Mouse (Mus musculus): Measurements from ENCODE around the gene Ropn1. TPM values are rescaled to one million over a fixed set of nuclear protein-coding genes. Genes with fewer than 3 reads are reported as not detected.

Gene Ropn1
- not detected in 2 replicates for polyA plus RNA-seq (2015; fragmentation: Nextera tagmentation; extraction: Ambion mirVana)

- WGBS, result 44% methylated on average over 7 of the region's 7 CpGs
- Histone ChIP-seq H3K4me3 (no peak within 1 kb of the TSS), H3K27ac (no peak within 1 kb of the TSS), H3K27me3 (peaks cover 7% of the 10 kb centered on the region; the same call in 1 of the 2 replicates), H3K4me1 (no peaks in the 10 kb centered on the region), H3K9ac (no peak within 1 kb of the TSS), H3K4me2 (no peak within 1 kb of the TSS), H3K36me3 (no peaks in the 10 kb centered on the region), H3K9me3 (no peaks in the 10 kb centered on the region)
- ATAC-seq (ENCODE audit: insufficient number of reproducible peaks, low FRiP score, low TSS enrichment, low read depth), result no peak
Measured at GRCm38 (mm10) chr16:34649621-34650020, at the start of gene Ropn1. TSS of gene Ropn1 (plus strand) at chr16:34649921.

- WGBS, result 55% methylated on average over 4 of the region's 4 CpGs
- ATAC-seq (ENCODE audit: insufficient number of reproducible peaks, low FRiP score, low TSS enrichment, low read depth), result no peak
- no peaks in the 10 kb centered on the region for H3K36me3 ChIP-seq
- H3K27me3 ChIP-seq, result no peaks in the 10 kb centered on the region; the same call in 1 of the 2 replicates
- 0 out of 2 replicates have a peak, but pooled peaks cover 6% of the 10 kb centered on the region for H3K4me1 ChIP-seq
- H3K4me2 ChIP-seq, result no peak overlapping the region
- no peak overlapping the region for H3K9ac ChIP-seq
- H3K9me3 ChIP-seq, result no peaks in the 10 kb centered on the region
- no peak overlapping the region for H3K27ac ChIP-seq
- H3K4me3 ChIP-seq, result no peak overlapping the region
Measured at GRCm38 (mm10) chr16:34601954-34602353, 47.8 kb upstream of the Ropn1 start.

- 59% methylated on average over 4 of the region's 4 CpGs for WGBS
- Histone ChIP-seq H3K4me1 (0 out of 2 replicates have a peak, but pooled peaks cover 6% of the 10 kb centered on the region), H3K27me3 (no peaks in the 10 kb centered on the region; the same call in 1 of the 2 replicates), H3K4me3 (no peak overlapping the region), H3K36me3 (no peaks in the 10 kb centered on the region), H3K9me3 (no peaks in the 10 kb centered on the region), H3K9ac (no peak overlapping the region), H3K4me2 (no peak overlapping the region), H3K27ac (no peak overlapping the region)
- ATAC-seq (ENCODE audit: insufficient number of reproducible peaks, low FRiP score, low TSS enrichment, low read depth), result no peak
Measured at GRCm38 (mm10) chr16:34603076-34603475, 46.6 kb upstream of the Ropn1 start.

GRCm38 (mm10) chr16:34603854-34604253 lies 45.9 kb upstream of the Ropn1 start:
- no peaks in the 10 kb centered on the region for H3K36me3 ChIP-seq
- no peaks in the 10 kb centered on the region; the same call in 1 of the 2 replicates for H3K27me3 ChIP-seq
- no peak for ATAC-seq (ENCODE audit: insufficient number of reproducible peaks, low FRiP score, low TSS enrichment, low read depth)
- H3K27ac ChIP-seq, result no peak overlapping the region
- H3K4me2 ChIP-seq, result no peak overlapping the region
- WGBS, result 66% methylated on average over 6 of the region's 6 CpGs
- no peak overlapping the region for H3K4me3 ChIP-seq
- no peaks in the 10 kb centered on the region for H3K9me3 ChIP-seq
- no peak overlapping the region for H3K9ac ChIP-seq
- 0 out of 2 replicates have a peak, but pooled peaks cover 6% of the 10 kb centered on the region for H3K4me1 ChIP-seq

GRCm38 (mm10) chr16:34605679-34606078 lies 44.0 kb upstream of the Ropn1 start:
- no peaks in the 10 kb centered on the region; the same call in 1 of the 2 replicates for H3K27me3 ChIP-seq
- H3K4me1 ChIP-seq, result 0 out of 2 replicates have a peak, but pooled peaks cover 6% of the 10 kb centered on the region
- no peak overlapping the region for H3K4me2 ChIP-seq
- ATAC-seq (ENCODE audit: insufficient number of reproducible peaks, low FRiP score, low TSS enrichment, low read depth), result no peak
- H3K36me3 ChIP-seq, result no peaks in the 10 kb centered on the region
- 26% methylated on average over 3 of the region's 3 CpGs for WGBS
- H3K9me3 ChIP-seq, result no peaks in the 10 kb centered on the region
- no peak overlapping the region for H3K9ac ChIP-seq
- no peak overlapping the region for H3K27ac ChIP-seq
- no peak overlapping the region for H3K4me3 ChIP-seq

- 68% methylated on average over 1 of the region's 1 CpGs for WGBS
- no peak overlapping the region for H3K9ac ChIP-seq
Measured at GRCm38 (mm10) chr16:34610137-34610536, 39.6 kb upstream of the Ropn1 start.

GRCm38 (mm10) chr16:34614021-34614420 lies 35.7 kb upstream of the Ropn1 start:
- ATAC-seq (ENCODE audit: insufficient number of reproducible peaks, low FRiP score, low TSS enrichment, low read depth), result no peak
- Histone ChIP-seq H3K9me3 (no peaks in the 10 kb centered on the region), H3K27ac (no peak overlapping the region), H3K4me1 (no peaks in the 10 kb centered on the region), H3K36me3 (no peaks in the 10 kb centered on the region), H3K4me3 (no peak overlapping the region), H3K27me3 (no peaks in the 10 kb centered on the region), H3K4me2 (no peak overlapping the region), H3K9ac (no peak overlapping the region)
- WGBS, result 81% methylated on average over 2 of the region's 2 CpGs

More at GRCm38 (mm10) chr16:34610137-34610536, 39.6 kb upstream of the Ropn1 start:
- Histone ChIP-seq H3K27me3 (no peaks in the 10 kb centered on the region), H3K9me3 (no peaks in the 10 kb centered on the region), H3K36me3 (no peaks in the 10 kb centered on the region), H3K4me3 (no peak overlapping the region), H3K4me2 (no peak overlapping the region), H3K27ac (no peak overlapping the region), H3K4me1 (0 out of 2 replicates have a peak, but pooled peaks cover 4% of the 10 kb centered on the region)
- no peak for ATAC-seq (ENCODE audit: insufficient number of reproducible peaks, low FRiP score, low TSS enrichment, low read depth)

GRCm38 (mm10) chr16:34627591-34627990 lies 22.1 kb upstream of the Ropn1 start:
- WGBS, result 59% methylated on average over 2 of the region's 2 CpGs
- Histone ChIP-seq H3K4me2 (no peak overlapping the region), H3K27me3 (no peaks in the 10 kb centered on the region), H3K9me3 (no peaks in the 10 kb centered on the region), H3K36me3 (no peaks in the 10 kb centered on the region), H3K27ac (no peak overlapping the region), H3K9ac (no peak overlapping the region), H3K4me1 (0 out of 2 replicates have a peak, but pooled peaks cover 3% of the 10 kb centered on the region), H3K4me3 (no peak overlapping the region)
- no peak for ATAC-seq (ENCODE audit: insufficient number of reproducible peaks, low FRiP score, low TSS enrichment, low read depth)

GRCm38 (mm10) chr16:34628397-34628796 lies 21.3 kb upstream of the Ropn1 start:
- no peak overlapping the region for H3K4me3 ChIP-seq
- H3K27ac ChIP-seq, result no peak overlapping the region
- 0 out of 2 replicates have a peak, but pooled peaks cover 3% of the 10 kb centered on the region for H3K4me1 ChIP-seq
- no peak overlapping the region for H3K4me2 ChIP-seq
- H3K36me3 ChIP-seq, result no peaks in the 10 kb centered on the region
- no peak for ATAC-seq (ENCODE audit: insufficient number of reproducible peaks, low FRiP score, low TSS enrichment, low read depth)
- H3K27me3 ChIP-seq, result no peaks in the 10 kb centered on the region
- no peaks in the 10 kb centered on the region for H3K9me3 ChIP-seq
- 54% methylated on average over 4 of the region's 4 CpGs for WGBS
- no peak overlapping the region for H3K9ac ChIP-seq

GRCm38 (mm10) chr16:34635557-34635956 lies 14.2 kb upstream of the Ropn1 start:
- no peak for ATAC-seq (ENCODE audit: insufficient number of reproducible peaks, low FRiP score, low TSS enrichment, low read depth)
- 64% methylated on average over 3 of the region's 3 CpGs for WGBS
- Histone ChIP-seq H3K36me3 (no peaks in the 10 kb centered on the region), H3K4me3 (no peak overlapping the region), H3K9ac (no peak overlapping the region), H3K9me3 (no peaks in the 10 kb centered on the region), H3K4me2 (no peak overlapping the region), H3K27me3 (no peaks in the 10 kb centered on the region), H3K27ac (no peak overlapping the region), H3K4me1 (no peaks in the 10 kb centered on the region)

- no peak overlapping the region for H3K4me3 ChIP-seq
- no peaks in the 10 kb centered on the region for H3K9me3 ChIP-seq
- H3K4me1 ChIP-seq, result peaks cover 2% of the 10 kb centered on the region; the same call in 1 of the 2 replicates
- no peak overlapping the region for H3K4me2 ChIP-seq
- no peaks in the 10 kb centered on the region for H3K27me3 ChIP-seq
- no peaks in the 10 kb centered on the region for H3K36me3 ChIP-seq
- WGBS, result 62% methylated on average over 8 of the region's 8 CpGs
- ATAC-seq (ENCODE audit: insufficient number of reproducible peaks, low FRiP score, low TSS enrichment, low read depth), result no peak
- no peak overlapping the region for H3K9ac ChIP-seq
- no peak overlapping the region for H3K27ac ChIP-seq
Measured at GRCm38 (mm10) chr16:34643511-34644259, 6.0 kb upstream of the Ropn1 start.

GRCm38 (mm10) chr16:34653023-34653422 lies 3.3 kb downstream of the Ropn1 start:
- H3K9ac ChIP-seq, result no peak overlapping the region
- peaks cover 5% of the 10 kb centered on the region; the same call in 1 of the 2 replicates for H3K4me1 ChIP-seq
- no peak overlapping the region for H3K4me2 ChIP-seq
- H3K27me3 ChIP-seq, result peaks cover 12% of the 10 kb centered on the region
- no peak overlapping the region for H3K27ac ChIP-seq
- no peak overlapping the region for H3K4me3 ChIP-seq
- 89% methylated on average over 5 of the region's 5 CpGs for WGBS
- ATAC-seq (ENCODE audit: insufficient number of reproducible peaks, low FRiP score, low TSS enrichment, low read depth), result no peak
- H3K36me3 ChIP-seq, result no peaks in the 10 kb centered on the region
- H3K9me3 ChIP-seq, result no peaks in the 10 kb centered on the region

All from limb, embryonic 15.5 days (tissue).